Mouse (Mus musculus): ENCODE results near the gene Clec1b.
A peak's percentile ranks its signal among the peaks of the same experiment; 100 is the strongest.

Clec1b gene

GRCm38 (mm10) chr6:129396997-129397396 is at the start of gene Clec1b:
Gene Clec1b (plus strand): TSS chr6:129397297.
- DNase-seq (ENCODE audit: low spot score in 2 of 2): no peak

DNA sequence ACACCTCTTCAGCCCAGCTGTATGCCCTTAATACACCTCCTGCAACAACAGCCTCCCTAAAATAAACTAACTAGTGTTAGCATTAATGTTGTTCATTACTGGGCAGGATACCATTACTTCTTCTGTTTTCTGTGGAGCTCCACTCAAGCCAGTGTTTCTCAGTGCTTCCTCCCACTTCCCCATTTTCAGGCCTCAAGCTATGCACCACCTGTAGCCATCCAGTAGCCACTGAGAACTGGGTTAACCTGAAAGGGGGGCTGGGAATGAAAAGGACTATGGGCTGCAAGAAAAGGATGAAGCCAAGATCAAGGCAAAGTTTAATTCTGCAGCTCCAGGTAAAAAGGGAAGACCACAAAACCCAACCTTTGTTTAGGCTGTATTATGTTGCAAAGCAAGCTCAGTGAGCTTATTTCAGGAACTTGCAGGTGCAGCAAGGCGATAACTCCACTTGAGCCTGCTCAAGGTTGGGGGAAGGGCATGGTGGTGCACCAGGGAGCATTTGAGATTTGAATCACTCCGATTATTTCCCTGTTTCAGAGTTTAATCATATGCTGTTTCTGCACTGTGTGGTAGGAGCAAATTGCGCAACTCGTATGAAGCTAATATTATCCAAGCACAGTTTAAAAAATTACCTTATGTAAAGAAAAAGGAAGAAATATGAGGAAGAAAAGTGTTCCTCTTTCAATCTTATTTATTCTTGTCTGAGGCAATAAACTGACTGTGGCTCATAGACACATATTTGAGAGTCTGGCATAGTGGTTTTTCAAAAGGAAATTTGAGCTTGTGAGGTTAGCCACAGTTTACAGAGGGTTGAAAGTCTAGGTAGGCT is 47.4 kb upstream of the Clec1b start:
- DNase-seq (ENCODE audit: low spot score in 2 of 2): no peak

DNA sequence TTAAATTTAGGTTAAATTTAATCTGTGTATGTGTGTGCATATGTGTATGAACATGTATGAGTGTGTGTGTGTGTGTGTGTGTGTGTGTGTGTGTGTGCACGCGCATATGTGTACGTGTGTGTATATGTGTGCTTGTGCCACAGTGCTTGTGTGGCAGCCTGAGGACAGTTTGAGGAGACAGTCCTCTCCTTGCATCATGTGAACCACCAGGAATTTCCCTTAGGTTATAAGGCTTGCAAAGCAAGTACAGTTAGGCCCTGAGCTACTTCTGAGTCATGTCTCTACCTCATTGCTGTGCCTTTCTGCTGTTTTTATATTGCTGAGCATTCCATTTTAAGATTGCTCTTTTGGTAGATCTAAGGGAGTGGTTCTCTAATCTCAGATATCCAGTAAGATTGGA is 46.0 kb upstream of the Clec1b start:
- DNase-seq (ENCODE audit: low spot score in 2 of 2): no peak

DNA sequence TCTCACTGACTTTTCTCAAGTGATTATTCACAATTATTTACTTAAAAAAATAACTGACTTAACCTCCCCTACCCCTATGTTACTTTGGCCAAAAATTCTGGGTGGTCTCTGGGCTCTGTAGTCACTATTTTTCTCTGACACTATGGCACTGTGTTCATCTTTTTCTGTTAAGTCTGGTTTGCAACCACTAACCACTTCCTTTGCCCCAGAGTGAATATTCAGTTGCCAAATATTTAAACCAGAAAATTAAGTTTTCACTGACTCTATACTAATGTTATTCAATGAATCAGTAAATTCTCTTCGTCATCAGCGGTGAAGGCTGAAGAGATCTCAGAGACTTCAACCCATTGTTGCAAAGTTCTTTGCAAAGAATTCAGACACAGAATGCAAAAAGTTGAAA is 41.3 kb upstream of the Clec1b start:
- no peak for DNase-seq (ENCODE audit: low spot score in 2 of 2)

DNA sequence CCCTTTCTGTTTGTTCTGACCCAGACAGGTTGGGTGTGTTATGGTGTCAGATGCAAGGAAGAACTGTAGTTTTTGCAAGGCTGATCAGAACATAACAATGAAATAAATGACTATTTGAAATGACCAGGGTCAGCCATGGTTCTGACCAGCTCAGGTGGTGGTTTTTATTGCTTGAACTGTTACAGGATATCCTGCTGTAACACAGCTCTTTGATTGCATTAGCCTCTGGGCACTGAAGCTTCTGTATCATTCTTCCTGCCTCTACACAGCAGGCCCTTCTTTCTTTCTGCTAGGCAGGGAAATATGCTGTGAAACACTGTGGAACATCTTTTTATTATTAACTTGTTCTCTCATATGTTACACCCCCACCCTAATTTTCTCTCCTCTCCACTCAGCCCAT is 40.7 kb upstream of the Clec1b start:
- no peak for DNase-seq (ENCODE audit: low spot score in 2 of 2)

DNA sequence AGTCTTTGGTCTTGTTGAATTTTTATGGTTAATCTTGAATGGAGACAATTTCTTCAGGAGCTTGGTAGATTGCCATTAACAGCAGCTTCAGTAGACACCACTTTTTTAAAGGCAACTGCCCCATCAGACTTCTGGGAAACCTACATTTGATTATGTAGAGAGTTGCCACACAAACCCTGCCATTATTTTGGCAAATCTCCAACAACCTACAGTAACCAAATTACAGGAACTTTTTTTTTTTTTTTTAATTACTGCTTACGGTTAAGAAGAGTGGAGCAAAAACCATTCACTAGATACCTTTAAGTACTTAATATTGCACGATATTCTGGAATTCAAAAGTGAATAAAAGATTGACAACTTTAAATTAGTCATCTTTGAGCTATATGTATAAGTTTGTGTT is 37.6 kb upstream of the Clec1b start:
- DNase-seq (ENCODE audit: low spot score in 2 of 2): no peak

GRCm38 (mm10) chr6:129363942-129364341 is 33.2 kb upstream of the Clec1b start:
- no peak for DNase-seq (ENCODE audit: low spot score in 2 of 2)

DNA sequence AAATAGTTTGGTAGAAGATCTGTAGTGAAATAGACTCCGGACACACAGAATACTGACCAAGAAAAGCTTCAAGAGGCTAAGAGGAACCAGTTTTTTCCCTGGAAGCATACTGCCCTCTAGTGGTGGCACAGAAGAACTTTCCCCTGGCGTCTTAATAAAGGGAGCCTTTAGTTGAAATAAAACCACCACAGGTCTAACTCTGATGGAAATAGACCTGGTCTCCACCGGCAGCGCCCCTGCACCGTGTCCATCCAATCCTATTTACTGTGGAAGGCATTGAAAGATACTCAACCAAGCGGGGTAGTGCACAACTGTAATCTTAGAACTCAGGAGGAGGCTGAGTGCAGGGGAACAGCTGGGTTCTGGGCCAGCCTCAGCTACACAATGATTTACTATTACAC is 31.1 kb upstream of the Clec1b start:
- DNase-seq (ENCODE audit: low spot score in 2 of 2): peak in 1 of 2 experiments; percentile 3

- no peak for DNase-seq (ENCODE audit: low spot score in 2 of 2)
These were observed 27.5 kb upstream of the Clec1b start for GRCm38 (mm10) chr6:129369374-129370132.

GRCm38 (mm10) chr6:129374937-129375471 is 22.1 kb upstream of the Clec1b start:
- no peak for DNase-seq (ENCODE audit: low spot score in 2 of 2)

GRCm38 (mm10) chr6:129380454-129380853 is 16.6 kb upstream of the Clec1b start:
- no peak for DNase-seq (ENCODE audit: low spot score in 2 of 2)

DNA sequence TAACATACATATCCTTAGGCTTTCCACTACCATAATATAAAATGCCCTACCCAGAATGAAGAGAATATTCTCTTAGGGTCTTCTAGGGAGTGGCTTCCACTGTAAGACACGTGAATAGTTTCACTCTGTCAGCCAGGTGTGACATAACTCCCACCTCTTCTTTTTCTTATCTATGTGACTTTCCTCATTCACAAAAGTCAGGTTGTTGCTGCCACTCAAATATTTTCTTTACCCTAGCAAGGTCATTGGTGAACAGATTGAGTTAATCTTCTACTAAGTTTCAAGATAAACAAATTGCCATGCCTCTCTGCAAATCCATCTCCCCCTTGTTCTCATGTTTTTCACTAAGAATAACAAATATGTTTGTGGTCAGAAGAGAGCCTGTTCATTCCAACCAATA is 15.4 kb upstream of the Clec1b start:
- DNase-seq (ENCODE audit: low spot score in 2 of 2): no peak

- no peak for DNase-seq (ENCODE audit: low spot score in 2 of 2)
These were observed 13.6 kb upstream of the Clec1b start for GRCm38 (mm10) chr6:129383466-129383865.

GRCm38 (mm10) chr6:129385000-129385399 is 12.1 kb upstream of the Clec1b start:
- no peak for DNase-seq (ENCODE audit: low spot score in 2 of 2)

GRCm38 (mm10) chr6:129385774-129386173 is 11.3 kb upstream of the Clec1b start, which contains the start of gene Clec12b:
Gene Clec12b (minus strand): TSS chr6:129385874.
- DNase-seq (ENCODE audit: low spot score in 2 of 2): no peak

DNA sequence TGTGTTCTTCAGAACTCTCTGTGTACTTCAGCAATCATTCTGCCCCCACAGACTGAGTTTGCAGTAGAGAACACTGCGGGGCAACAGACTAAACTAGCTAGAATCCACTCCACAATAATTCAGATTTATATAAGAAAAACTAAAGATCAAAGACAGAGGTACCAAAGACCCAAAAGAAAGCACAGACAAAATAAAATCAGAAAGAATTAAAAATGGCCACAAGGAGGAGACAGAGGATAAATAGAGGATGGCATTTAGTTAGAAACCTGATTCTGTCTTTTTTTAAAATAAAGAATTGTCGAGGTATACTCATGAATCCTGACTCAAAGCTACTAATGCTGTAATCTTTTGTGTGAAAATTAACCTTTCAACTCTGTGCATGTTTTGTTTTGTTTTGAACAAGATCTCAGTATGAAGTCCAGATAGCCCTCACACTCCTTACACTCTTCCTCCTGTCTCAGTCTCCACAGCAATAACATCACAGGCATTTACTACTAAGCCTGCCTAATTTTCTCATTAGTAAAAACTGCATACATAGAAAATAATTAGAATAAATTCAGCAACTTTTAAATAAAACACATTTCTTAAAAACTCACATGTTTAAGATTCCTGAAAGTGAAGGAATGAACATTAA is 3.9 kb upstream of the Clec1b start:
- no peak for DNase-seq (ENCODE audit: low spot score in 2 of 2)

GRCm38 (mm10) chr6:129393732-129394131 is 3.4 kb upstream of the Clec1b start:
- DNase-seq (ENCODE audit: low spot score in 2 of 2): no peak

- no peak for DNase-seq (ENCODE audit: low spot score in 2 of 2)
These were observed 2.8 kb downstream of the Clec1b start for GRCm38 (mm10) chr6:129399945-129400344.

GRCm38 (mm10) chr6:129402404-129402803 is 5.3 kb downstream of the Clec1b start:
- no peak for DNase-seq (ENCODE audit: low spot score in 2 of 2)

GRCm38 (mm10) chr6:129403391-129403790 is 6.3 kb downstream of the Clec1b start:
- DNase-seq (ENCODE audit: low spot score in 2 of 2): no peak

DNA sequence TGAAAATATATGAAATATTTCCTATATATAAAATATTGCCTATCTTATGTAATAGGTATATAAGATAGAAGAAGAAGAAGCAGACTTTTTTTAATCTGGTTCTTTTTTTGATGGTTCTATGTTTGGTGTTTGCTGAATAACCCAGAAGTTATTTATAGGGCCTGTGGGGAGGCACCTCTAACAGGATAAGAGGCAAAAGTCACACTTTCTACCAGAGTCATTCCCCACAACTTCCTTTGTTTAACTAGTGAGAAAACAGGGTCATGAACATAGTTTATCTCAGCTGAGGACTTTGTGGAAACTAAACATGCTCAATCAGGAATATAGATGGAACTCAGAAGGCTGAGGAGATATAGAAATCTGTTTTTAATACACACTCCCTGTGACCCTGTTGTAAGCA is 8.9 kb downstream of the Clec1b start:
- no peak for DNase-seq (ENCODE audit: low spot score in 2 of 2)

DNA sequence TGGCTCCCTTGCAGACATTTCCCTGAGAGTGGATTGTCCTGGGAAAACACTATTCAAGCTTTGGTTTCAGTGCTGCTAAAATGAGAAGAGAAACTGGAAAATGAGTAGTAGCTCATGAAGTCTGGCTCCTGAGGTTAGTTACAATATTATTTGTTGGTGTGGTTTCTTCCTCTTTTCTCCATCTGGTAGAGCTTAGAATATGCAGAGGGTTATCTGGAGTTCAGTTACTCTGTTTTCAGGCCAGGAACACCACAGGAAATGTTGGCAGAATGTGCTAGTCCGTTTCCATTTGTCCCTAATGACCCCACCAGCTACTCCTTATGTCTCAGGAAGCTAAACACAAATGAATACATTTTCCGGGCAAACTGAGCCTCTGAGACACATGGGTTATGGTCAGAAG is 10.2 kb downstream of the Clec1b start:
- DNase-seq (ENCODE audit: low spot score in 2 of 2): no peak
